Mouse (Mus musculus): ENCODE results near the gene 9230104L09Rik.

The 9230104L09Rik gene

DNA sequence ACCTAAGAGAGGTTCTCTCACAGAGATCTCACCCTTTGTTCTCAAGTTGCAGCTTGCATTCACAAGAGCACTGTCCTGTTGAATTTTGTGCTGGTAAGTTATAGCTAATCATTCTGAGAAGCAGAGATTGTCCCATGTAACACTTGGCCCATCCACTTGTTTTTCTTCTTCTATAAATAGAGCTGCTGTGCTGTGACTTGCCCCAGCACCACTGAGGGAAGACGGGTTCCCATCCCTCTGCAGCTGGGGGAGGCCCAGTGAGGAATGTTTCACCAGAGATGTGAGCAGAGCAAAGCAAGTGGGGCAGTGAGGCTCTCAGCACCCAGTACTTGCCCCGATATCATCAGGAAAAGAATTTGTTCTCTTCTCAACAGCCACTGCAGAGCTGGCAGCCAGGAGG lies at the start of gene 9230104L09Rik:
9230104L09Rik (minus strand) TSS at position 73 of the 400 bp plus-strand sequence.
- no peak for DNase-seq

DNA sequence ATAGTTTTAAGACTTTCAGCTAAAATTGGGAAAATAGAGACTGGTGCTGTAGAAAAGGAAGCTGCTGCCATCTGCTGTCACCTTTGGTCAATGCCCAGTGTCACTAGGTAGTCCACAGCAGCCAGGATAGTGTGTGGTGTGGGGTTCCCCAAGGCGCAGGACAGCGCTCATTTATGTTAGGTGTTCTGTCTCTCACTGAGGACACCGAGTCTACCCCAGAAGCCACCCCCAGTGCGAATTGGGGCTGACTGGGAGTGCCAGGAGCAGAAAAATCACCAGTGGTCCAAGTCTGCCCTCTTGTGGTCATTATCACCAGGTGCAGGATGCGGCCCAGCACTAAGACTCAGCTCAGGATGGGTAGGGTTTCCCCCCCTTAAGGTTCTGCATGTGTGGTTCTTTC lies 37.4 kb upstream of the 9230104L09Rik start:
- DNase-seq: peak; percentile 34 to 56

GRCm38 (mm10) chr2:148900305-148900704 lies 35.5 kb upstream of the 9230104L09Rik start:
- no peak for DNase-seq

DNA sequence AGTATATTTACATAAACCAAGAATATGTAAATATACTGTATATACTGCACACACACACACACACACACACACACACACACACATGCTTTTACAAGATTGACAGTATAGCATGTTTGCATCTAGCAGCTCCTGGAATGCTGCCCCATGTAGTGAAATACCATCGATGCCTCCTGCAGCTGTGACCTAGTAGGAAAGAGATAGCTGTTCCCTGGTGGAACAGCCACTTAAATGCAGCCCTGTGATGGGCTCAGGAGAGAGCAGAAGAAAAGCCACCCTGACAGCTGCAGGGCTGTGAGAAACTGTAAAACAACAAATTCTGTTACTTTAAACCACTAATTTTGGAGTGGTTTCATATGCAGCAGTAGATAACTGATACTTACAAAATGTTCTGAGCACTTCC lies 31.4 kb upstream of the 9230104L09Rik start:
- no peak for DNase-seq

DNA sequence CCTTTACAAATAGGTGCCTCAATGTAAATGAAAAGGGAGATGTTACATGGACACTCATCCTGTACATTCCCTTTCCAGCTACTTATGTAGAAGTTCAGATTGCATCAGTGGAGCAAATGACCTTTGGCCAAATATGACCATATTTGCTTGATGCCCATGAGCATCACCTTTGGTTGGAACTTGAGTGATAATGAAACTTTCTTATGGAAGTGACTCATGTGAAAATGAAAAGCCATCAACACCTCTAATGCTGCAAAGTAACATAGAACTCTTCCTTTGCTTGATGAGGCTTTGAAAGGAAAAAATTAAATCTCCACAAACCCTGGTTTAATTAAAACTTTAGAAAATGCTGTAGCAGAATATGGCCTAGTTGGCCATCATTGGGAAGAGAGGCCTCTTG lies 28.3 kb upstream of the 9230104L09Rik start:
- no peak for DNase-seq

- DNase-seq: no peak
These were observed 25.4 kb upstream of the 9230104L09Rik start for GRCm38 (mm10) chr2:148890021-148890851.

GRCm38 (mm10) chr2:148889331-148890010 lies 24.6 kb upstream of the 9230104L09Rik start:
- DNase-seq: no peak

DNA sequence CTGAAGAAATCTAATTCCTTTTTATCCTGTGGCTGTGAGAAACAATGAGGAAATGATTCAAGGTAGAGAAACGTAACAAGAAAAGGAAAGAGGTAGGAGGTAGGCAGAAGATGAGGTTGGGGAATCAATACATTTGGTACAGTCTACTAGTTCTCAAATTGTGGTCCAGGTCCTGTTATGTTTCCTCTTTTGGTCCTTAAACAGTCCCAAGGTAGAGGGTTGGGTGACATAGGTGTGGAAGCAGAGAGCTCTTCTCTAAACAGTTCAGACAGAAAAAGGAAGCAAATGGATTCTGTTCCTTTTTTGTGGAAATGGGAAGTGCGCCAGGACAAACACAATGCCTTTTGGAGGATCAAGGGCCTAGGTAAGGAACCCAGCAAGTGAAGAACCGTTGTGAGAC lies 24.0 kb upstream of the 9230104L09Rik start:
- no peak for DNase-seq

DNA sequence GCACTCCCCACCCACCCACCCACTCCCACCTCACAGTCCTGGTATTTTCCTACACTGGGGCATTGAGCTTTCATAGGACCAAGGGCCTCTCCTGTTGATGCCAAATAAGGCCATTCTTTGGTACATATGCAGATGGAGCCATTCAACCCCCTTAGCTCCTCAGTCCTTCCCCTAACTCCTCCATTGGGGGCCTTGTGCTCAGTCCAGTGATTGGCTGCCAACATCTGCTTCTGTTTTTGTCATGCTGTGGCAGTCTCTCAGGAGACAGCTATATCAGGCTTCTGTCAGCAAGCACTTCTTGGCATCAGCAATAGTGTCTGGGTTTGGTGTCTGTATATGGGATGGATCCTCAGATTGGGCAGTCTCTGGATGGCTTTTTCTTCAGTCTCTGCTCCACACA lies 19.9 kb upstream of the 9230104L09Rik start:
- no peak for DNase-seq

DNA sequence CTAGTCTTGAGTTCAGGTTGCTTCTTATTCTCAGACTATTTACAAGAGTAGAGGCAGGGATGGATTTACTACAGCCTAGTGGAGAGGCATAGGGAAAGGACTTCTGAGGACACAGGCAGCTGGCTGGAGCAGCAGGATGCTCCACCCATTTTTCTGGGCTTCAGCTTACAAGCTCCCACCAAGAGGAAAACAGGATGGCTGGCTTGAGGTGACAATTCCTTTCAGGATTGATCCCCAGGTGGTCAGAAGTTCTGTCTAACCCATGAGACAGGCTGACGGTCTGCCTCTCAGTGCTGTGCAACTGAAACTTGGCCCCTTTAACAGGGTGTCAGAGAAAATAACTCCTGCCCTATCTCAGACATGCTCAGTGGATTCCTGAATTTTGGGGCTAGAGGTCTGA lies 14.4 kb upstream of the 9230104L09Rik start:
- no peak for DNase-seq

- DNase-seq: no peak
These were observed 13.8 kb upstream of the 9230104L09Rik start for GRCm38 (mm10) chr2:148878641-148879130.

DNA sequence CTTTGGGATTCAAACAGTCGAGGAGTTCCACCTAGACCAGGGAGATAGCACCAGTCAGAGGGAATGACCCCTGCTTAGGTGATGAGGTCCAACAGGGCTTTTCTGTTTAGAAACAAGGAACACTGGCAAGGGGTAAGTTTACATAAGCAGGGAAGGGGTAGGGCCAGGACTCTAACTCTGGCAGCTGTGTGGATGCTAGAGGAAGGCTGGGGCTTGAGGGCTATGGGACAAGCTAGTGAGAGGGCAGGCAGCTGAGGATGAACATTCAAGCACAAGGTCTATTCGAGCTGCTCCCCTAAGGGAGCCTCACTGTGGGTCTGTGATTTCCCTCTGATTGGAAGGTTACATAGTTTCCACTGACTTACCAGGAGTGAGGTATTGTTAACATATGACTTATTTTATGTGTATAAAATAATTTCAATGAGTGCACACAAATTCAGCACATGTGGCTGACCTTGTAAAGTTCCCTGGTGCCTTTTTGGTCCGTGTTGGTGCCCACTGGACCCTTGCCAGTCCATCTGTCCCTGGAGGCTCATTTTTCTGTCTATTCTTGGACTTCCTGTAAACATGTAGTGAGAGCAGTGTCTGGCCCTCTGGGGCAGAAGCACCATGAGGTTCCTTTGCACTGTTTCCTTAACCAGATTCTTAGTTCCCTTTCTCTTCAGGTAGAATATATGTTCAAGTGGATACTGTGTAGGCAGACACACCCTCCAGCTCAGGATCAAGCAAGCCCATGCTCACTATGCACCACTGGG lies 12.4 kb upstream of the 9230104L09Rik start:
- peak; percentile 39 to 43 for DNase-seq

- DNase-seq: peak; percentile 87 to 90
These were observed 10.5 kb upstream of the 9230104L09Rik start, which contains the start of gene Cst3 for GRCm38 (mm10) chr2:148875335-148875811. Cst3 (minus strand) TSS chr2:148875692.

DNA sequence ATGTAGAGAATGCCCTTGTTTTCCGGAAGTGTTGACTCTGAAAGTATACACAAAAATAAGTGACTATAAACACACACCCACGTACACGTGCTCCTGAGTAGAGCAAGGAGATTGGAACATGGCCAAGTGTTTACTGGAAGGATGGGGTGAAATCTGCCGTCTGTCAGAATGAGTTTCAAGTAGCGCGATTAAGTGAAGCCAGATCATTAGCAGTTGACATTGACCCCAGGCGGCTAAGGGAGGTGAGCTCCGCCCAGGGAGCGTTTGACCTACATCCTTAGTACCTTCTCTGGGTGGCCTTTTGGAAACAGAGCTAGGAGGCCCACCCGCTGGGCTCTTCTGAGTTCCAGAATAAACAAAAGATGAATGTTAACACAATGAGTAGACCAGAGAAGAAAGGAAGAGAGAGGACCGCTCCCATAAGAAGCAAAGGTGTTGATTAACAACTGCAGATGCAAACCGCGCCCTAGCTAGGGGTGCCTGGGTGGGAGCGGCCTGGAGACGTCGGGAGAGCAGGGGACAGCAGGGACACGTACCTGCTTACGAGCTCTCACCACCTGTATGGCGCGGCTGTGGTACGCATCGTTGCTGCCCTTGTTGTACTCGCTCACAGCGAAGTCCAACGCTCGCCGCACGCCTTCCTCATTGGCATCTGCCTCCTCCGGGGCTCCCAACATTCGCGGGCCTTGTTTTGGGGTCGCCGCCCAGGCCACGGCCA lies 9.9 kb upstream of the 9230104L09Rik start:
- DNase-seq: no peak

GRCm38 (mm10) chr2:148874224-148874616 lies 9.4 kb upstream of the 9230104L09Rik start:
- DNase-seq: no peak

DNA sequence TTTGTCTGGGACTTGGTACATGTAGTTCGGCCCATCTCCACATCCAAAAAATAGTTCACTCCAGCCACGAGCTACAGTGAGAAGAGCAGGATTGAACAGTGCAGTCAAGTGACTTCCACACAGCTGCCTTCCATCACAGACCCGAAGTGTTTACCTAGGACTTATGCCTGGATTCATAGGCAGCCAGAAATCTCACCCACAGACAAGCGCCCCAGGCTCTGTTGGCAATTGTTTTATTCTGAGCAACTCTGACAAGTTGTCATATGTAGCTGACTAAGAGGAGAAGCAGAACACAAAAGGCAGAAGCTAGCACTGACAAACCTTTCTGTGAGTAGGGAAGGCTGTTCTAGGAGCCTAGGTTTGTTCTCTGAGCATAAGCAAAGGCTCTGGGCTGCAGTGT lies 8.0 kb upstream of the 9230104L09Rik start:
- no peak for DNase-seq

DNA sequence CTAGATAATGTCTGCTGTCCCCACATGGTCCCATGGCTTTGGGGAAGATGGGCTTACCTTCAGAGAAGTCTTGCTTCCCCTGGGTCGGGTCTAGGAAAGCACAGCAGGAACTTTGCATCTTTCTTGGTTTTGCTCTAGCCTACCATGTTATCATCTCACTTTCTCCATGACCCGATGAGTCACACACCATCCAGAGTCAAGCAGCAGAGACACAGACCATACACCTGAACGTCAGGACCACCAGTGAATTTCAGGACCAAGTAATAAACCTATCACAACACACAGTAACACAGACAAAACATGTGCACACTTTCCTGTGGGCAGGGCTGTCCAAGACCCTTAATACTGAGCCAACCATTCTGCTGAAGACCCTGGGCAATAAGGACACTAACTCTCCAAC lies 5.7 kb upstream of the 9230104L09Rik start:
- no peak for DNase-seq

- DNase-seq: no peak
These were observed 4.1 kb upstream of the 9230104L09Rik start for GRCm38 (mm10) chr2:148868959-148869358.

DNA sequence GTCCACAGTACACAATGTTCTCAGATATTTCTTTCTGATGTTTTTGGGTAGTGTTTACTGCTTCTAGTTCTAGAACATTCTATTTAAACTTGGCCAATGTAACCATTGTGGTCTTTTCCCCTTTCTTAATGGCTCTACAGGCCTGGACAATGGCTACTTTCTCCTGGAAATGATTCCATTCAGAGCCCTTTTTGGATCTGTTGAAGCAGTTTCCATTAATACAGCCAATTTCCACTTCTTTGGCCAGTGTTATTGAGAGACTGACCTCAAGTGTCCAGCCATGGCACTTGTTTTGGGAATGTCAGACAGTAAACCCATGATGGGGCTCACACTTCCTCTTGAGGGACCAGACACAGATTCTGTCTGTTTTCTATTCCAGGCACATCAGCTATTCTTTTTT lies 3.1 kb downstream of the 9230104L09Rik start:
- no peak for DNase-seq

- no peak for DNase-seq
These were observed 3.8 kb downstream of the 9230104L09Rik start for GRCm38 (mm10) chr2:148860993-148861392.

DNA sequence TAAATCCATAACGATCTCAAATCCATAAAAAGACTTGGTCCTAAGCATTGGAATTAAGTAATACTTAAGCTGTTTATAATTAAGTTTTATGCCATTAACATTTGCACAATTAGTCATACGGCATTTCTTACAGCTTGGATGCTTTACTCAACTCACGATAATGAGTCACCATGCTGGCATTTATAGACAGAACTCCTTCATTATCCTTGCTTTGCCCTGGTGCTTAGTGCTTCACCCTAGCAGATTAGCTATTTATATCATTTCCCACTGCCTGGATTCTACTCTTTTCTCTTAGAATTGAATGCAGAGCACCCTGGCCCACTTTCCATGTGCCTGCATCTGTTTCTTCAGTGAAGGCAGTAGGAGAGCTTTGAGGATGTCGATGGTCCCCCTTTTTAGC lies 7.3 kb downstream of the 9230104L09Rik start:
- no peak for DNase-seq

Measured in spleen, adult 18-20 months (tissue).